Mouse (Mus musculus) hindbrain, embryonic 14.5 days (tissue): ENCODE results near the gene Slc38a4. TPM values are rescaled to one million over a fixed set of nuclear protein-coding genes. Genes with fewer than 3 reads are reported as not detected.

Experiments
- ATAC-seq: fragments of 200-750 bp; cut with Nextera tagmentation; 2 replicates; pipeline ENCODE4 v1.8.0; 2017; ENCODE audit warnings: moderate number of reproducible peaks, mild to moderate bottlenecking, moderate TSS enrichment, moderate library complexity; ENCODE audit not compliant: low FRiP score
- DNase-seq: peaks from one replicate; pipeline ENCODE4 v3.0.0-alpha.2; 2015; ENCODE audit warnings: low spot score
- H3K27ac ChIP-seq: fragments of 300-500 bp; sonication (generic); 2 replicates; pipeline ENCODE4 v1.5.1; 2014; ENCODE audit warnings: mild to moderate bottlenecking, moderate library complexity
- H3K27me3 ChIP-seq: fragments of 300-500 bp; sonication (generic); 2 replicates; pipeline ENCODE4 v1.6.1; 2014; ENCODE audit warnings: mild to moderate bottlenecking, low read length, mixed read lengths; ENCODE audit not compliant: control insufficient read depth, insufficient read depth
- H3K36me3 ChIP-seq: fragments of 300-500 bp; sonication (generic); replicated peaks from 2 replicates; pipeline ENCODE4 v1.6.1; 2014; ENCODE audit not compliant: control insufficient read depth, insufficient read depth
- H3K4me1 ChIP-seq: fragments of 300-500 bp; sonication (generic); replicated peaks from 2 replicates; pipeline ENCODE4 v1.6.1; 2014; ENCODE audit warnings: antibody characterized with exemption, low read length, mixed read lengths; ENCODE audit not compliant: control insufficient read depth, insufficient read depth
- H3K4me2 ChIP-seq: fragments of 300-500 bp; sonication (generic); replicated peaks from 2 replicates; pipeline ENCODE4 v1.6.1; 2014; ENCODE audit warnings: mild to moderate bottlenecking, moderate library complexity
- H3K4me3 ChIP-seq: fragments of 300-500 bp; sonication (generic); replicated peaks from 2 replicates; pipeline ENCODE4 v1.5.1; 2014; ENCODE audit warnings: mild to moderate bottlenecking, low read length
- H3K9ac ChIP-seq: fragments of 300-500 bp; sonication (generic); 2 replicates; pipeline ENCODE4 v1.6.1; 2014
- H3K9me3 ChIP-seq: fragments of 300-500 bp; sonication (generic); 2 replicates; pipeline ENCODE4 v1.6.1; 2016; ENCODE audit warnings: low read length; ENCODE audit not compliant: control insufficient read depth
- WGBS: fragments of 180-500 bp; shearing (Covaris S2); extraction: QIAGEN DNeasy Blood & Tissue Kit; methylation state at CpG from one replicate; pipeline ENCODE4 v1.1.7; 2014; 5-methylcytosine and 5-hydroxymethylcytosine counted together
- polyA plus RNA-seq: library from polyadenylated mRNA; unstranded; fragments of >200 nt; fragmentation: Nextera tagmentation; extraction: Ambion mirVana; gene quantifications from 2 replicates; pipeline ENCODE4 v1.2.1, GENCODE M21; 2014

Gene Slc38a4
- polyA plus RNA-seq, 1 experiment from 2014 or later, result 3.9 TPM

DNA sequence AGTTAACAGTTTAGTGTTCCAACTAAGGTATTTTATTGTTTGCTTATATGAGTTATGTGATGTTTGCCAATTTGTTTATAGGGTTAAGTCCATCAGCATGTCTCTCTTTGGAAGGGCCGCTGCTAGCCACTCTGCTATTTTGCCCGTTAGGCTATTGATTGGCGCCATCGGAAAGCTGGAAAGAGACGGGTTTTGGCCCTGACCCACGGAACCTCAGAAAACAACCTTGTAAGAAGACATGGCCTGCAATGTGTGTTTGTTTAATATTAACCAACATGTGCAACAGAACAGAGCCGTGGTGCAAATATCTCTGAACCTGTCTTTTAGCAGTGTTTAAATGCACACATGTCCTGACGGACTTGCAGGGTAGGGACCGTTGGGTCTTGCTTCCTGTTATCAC is 14.6 kb downstream of the Slc38a4 start:
- H3K4me3 ChIP-seq, result no peak overlapping the region
- ATAC-seq (no peak), DNase-seq (no peak)
- WGBS, result 94% methylated on average over 9 of the region's 9 CpGs
- H3K4me2 ChIP-seq, result no peak overlapping the region
- H3K4me1 ChIP-seq, result no peaks in the 10 kb centered on the region
- no peaks in the 10 kb centered on the region for H3K36me3 ChIP-seq
- no peaks in the 10 kb centered on the region for H3K27me3 ChIP-seq
- no peak overlapping the region for H3K27ac ChIP-seq
- H3K9ac ChIP-seq, result no peak overlapping the region
- no peaks in the 10 kb centered on the region for H3K9me3 ChIP-seq

DNA sequence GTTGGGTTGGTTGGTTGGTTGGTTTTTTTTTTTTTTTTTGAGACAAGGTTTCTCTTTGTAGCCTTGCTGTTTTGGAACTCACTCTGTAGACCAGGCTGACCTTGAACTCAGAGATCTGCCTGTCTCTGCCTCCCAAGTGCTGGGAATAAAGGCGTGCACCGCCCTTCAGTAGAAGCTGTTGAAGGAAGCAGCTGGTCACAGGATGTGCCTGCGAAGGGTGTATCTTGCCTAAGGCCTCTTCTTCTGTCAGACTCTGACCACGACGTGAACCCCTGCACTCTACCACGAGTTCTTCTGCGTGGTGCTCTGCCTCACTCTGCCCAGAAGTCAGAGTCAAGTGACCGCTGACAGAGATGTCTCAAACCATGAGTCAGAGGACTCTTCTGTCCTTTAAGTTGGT is 18.0 kb downstream of the Slc38a4 start:
- Histone ChIP-seq H3K27me3 (no peaks in the 10 kb centered on the region), H3K4me2 (no peak overlapping the region), H3K9me3 (no peaks in the 10 kb centered on the region), H3K9ac (no peak overlapping the region), H3K36me3 (no peaks in the 10 kb centered on the region), H3K27ac (no peak overlapping the region), H3K4me1 (no peaks in the 10 kb centered on the region), H3K4me3 (no peak overlapping the region)
- 94% methylated on average over 8 of the region's 8 CpGs for WGBS
- ATAC-seq (no peak), DNase-seq (no peak)

DNA sequence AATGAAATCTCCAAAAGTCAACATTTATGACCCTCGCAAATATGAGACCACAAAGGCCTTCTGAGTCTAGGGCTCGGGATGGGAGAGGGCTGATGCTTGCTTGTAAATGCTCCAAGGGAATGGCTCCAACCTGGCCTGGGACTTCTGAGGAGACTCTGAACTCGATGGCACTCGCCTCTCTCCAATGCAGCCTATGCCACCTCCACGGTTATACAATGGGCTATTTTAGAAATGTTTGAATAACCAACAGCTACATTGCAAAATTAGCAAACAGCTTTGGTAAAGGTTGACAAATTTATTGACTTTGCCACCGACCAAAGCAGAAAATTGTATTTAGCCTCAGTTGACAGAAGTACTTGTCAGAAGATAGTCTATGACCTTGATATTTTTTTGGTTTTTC is 19.9 kb downstream of the Slc38a4 start:
- no peaks in the 10 kb centered on the region for H3K27me3 ChIP-seq
- no peaks in the 10 kb centered on the region for H3K9me3 ChIP-seq
- no peaks in the 10 kb centered on the region for H3K4me1 ChIP-seq
- H3K4me3 ChIP-seq, result no peak overlapping the region
- WGBS, result 91% methylated on average over 6 of the region's 6 CpGs
- no peak overlapping the region for H3K9ac ChIP-seq
- H3K4me2 ChIP-seq, result no peak overlapping the region
- H3K27ac ChIP-seq, result no peak overlapping the region
- no peak for DNase-seq
- H3K36me3 ChIP-seq, result no peaks in the 10 kb centered on the region
- no peak for ATAC-seq

DNA sequence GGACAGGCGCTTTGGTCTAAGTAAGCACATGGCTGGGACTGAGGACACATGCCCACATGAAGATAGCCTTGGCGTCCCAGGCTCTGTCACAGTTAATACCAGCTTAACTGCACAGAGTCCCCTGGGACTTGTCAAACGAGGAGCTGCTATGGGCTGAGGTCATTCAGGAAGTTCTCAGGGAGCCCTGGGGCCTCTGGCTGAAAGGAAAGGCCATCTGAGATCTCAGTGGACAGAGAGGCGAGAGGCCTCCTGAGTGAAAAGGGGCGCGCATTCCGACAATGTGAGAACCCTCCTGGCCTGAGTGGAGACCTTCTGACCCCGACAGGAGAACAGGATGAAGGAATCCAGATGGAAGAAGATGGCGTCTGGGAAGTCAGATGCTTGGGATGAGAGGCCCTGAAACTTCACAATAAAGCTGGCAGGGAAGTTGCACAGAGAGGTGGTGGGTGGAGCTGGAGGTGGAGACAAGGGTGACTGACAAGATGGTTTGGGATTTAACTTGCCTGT is 22.2 kb downstream of the Slc38a4 start:
- Histone ChIP-seq H3K36me3 (no peaks in the 10 kb centered on the region), H3K27ac (no peak overlapping the region), H3K4me3 (no peak overlapping the region), H3K27me3 (no peaks in the 10 kb centered on the region), H3K9ac (no peak overlapping the region), H3K4me2 (no peak overlapping the region), H3K9me3 (no peaks in the 10 kb centered on the region), H3K4me1 (no peaks in the 10 kb centered on the region)
- WGBS, result 48% methylated on average over 9 of the region's 9 CpGs
- ATAC-seq (no peak), DNase-seq (no peak)

DNA sequence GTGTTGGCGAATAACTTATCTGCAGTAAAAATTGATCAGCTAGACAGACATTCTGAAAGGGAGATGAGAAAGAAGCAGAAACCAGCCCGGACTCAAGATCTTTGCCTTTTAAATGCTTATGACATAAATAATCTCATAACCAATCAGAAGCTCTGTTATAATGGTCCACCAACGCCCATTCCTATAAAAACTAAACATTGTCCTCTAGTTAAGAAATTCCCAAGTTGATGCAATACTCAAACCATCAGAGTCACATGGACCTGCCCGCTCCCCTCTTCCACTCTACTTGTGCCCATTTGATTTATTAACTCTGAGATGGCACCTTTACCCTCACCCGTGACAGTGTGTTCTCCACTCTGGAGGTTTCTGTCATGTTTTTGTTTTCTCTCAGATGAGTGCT is 23.9 kb downstream of the Slc38a4 start:
- Histone ChIP-seq H3K36me3 (no peaks in the 10 kb centered on the region), H3K27me3 (no peaks in the 10 kb centered on the region), H3K4me1 (no peaks in the 10 kb centered on the region), H3K9me3 (no peaks in the 10 kb centered on the region), H3K4me3 (no peak overlapping the region), H3K9ac (no peak overlapping the region), H3K27ac (no peak overlapping the region), H3K4me2 (no peak overlapping the region)
- DNase-seq, result no peak
- WGBS, result 92% methylated on average over 5 of the region's 5 CpGs
- ATAC-seq, result no peak

DNA sequence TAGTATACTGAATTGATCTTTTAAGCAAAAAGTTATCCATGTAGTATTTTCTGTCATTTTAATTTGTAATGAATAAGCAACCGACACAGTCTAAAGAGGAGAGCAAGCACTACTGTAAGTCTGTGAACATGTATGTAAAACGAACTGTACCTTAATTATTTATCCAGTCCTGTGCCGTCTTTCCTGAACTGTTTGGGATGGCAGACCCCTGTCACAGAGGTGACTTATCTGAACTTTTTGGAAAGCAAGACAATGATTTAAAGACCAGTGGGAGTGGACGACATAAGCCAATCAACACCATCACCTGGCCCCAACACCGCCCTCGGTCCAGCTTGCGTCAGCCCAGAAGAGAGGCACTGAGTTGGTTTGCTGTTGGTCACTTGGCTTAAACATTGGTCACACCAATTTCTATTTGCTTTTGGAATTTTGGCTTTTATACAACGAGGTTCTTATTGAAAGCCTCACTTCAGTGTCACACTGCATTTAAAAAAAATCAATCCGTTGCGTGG is 24.7 kb downstream of the Slc38a4 start:
- Histone ChIP-seq H3K4me1 (no peaks in the 10 kb centered on the region), H3K27me3 (no peaks in the 10 kb centered on the region), H3K27ac (no peak overlapping the region), H3K4me3 (no peak overlapping the region), H3K9me3 (no peaks in the 10 kb centered on the region), H3K9ac (no peak overlapping the region), H3K36me3 (no peaks in the 10 kb centered on the region), H3K4me2 (no peak overlapping the region)
- no peak for DNase-seq
- ATAC-seq, result no peak
- 92% methylated on average over 10 of the region's 10 CpGs for WGBS

DNA sequence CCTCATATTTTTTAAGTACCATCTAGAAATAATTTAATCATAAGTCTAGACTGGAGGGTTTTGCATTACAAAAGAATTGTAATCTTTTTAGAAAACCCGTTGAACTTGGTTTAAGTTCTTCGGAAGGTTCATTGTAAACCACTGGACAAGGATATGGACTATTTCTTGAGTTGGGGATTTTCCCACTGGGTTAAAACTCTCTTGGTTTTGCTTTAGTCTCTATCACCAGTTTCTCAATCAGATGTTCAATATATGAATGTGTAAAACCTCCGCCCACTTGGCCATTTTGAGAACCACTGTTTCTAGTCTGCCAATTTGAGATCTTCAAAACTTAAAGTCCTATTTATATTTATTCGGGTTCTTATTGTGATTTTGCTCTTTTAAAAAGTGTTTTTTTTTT is 25.6 kb downstream of the Slc38a4 start:
- H3K27me3 ChIP-seq, result no peaks in the 10 kb centered on the region
- H3K4me1 ChIP-seq, result no peaks in the 10 kb centered on the region
- 89% methylated on average over 4 of the region's 4 CpGs for WGBS
- no peaks in the 10 kb centered on the region for H3K36me3 ChIP-seq
- no peaks in the 10 kb centered on the region for H3K9me3 ChIP-seq
- ATAC-seq, result no peak
- no peak for DNase-seq
- no peak overlapping the region for H3K4me2 ChIP-seq
- no peak overlapping the region for H3K9ac ChIP-seq
- no peak overlapping the region for H3K27ac ChIP-seq
- H3K4me3 ChIP-seq, result no peak overlapping the region

DNA sequence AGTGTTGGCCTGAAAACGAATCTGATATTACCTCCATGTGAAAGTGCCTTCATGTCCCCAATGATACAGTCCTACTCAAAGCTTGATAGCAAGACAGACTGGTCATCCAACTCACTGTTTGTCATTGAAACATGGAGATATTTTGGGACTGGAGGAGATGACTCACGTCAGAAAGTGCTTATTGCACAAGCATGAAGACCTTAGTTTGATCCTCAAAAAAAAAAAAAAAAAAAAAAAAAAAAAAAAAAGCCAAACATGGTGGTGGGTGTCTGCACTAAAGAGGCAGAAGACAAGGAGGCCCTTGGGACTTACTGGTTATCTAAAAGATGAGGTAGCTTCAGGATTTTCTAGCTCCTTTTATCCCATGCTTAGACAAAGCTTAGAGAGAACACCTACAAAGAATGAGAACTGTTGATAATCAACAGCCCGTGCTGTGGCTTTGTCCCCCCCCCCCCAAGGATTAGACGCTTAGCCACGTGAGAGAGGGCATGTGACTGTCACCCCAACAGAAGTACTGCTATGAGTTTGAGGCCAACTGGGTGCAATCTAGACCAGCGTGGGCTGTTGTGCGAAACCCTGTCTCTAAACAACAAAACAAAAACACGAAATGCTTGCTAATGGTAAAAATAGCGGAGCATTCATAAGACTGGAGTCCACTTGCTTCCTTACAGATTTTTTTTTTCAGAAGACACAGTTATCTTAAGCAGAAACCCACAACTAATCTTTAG is 26.5 kb downstream of the Slc38a4 start:
- WGBS, result 84% methylated on average over 9 of the region's 9 CpGs
- Histone ChIP-seq H3K9ac (no peak overlapping the region), H3K36me3 (no peaks in the 10 kb centered on the region), H3K4me3 (no peak overlapping the region), H3K27ac (no peak overlapping the region), H3K9me3 (no peaks in the 10 kb centered on the region), H3K4me2 (no peak overlapping the region), H3K27me3 (no peaks in the 10 kb centered on the region), H3K4me1 (no peaks in the 10 kb centered on the region)
- no peak for ATAC-seq
- DNase-seq, result no peak

DNA sequence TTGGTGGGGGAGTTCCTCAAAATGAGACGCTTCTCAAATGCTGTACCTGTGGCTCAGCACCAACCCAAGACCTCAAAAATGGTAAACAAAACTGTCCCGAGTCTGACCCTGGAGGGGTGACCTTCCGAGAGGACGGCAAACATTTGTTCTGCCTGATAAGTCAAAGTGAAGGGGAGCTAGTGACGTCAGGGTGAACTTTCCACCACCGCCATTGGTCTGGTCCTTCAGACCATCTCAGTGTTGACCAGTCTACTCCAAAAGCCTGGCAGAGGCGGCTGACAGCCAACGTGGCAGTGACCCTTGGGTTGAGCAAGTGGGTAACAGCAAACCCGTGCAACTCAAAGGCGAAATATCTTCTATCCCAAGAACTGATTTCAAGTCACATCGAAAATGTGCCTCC is 27.1 kb downstream of the Slc38a4 start:
- Histone ChIP-seq H3K27ac (no peak overlapping the region), H3K4me3 (no peak overlapping the region), H3K9ac (no peak overlapping the region), H3K27me3 (no peaks in the 10 kb centered on the region), H3K4me1 (no peaks in the 10 kb centered on the region), H3K36me3 (no peaks in the 10 kb centered on the region), H3K9me3 (no peaks in the 10 kb centered on the region), H3K4me2 (no peak overlapping the region)
- 86% methylated on average over 11 of the region's 11 CpGs for WGBS
- ATAC-seq (no peak), DNase-seq (no peak)
